Mouse (Mus musculus) erythroblast, embryonic 14.5 days (primary cell): ENCODE data around the gene Shld2.

ENCODE experiments used
- GATA1 ChIP-seq: IDR thresholded peaks from 2 replicates; pipeline ENCODE4 v1.6.1; 2012; ENCODE audit warnings: low read length, inconsistent platforms, mixed read lengths
- TAL1 ChIP-seq: IDR thresholded peaks from 3 replicates; pipeline ENCODE4 v1.6.1; 2012; ENCODE audit warnings: low read length, inconsistent platforms, mixed read lengths

DNA sequence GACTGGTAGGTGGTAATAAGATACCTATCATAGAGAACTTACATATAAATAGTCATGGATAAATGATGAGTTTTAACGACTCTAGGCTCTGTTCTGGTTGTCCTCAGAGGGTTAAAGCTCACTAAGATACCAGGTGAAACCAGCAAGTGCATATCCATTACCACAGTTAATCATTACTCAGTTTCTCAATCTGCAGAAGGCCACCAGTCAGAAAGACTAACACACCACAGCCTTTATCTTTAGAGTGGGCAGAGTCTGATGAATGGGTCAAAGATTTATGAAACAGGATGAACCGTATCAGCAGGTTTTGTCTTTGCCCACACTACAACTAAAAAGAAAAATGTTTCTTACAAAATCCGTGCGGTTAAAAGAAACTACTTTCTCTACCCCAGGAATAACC is 35.1 kb downstream of the Shld2 start:
- no peak for TF ChIP-seq GATA1
- TF ChIP-seq TAL1: no peak
